Mouse (Mus musculus) lung, postnatal 25 days (tissue): ENCODE measurements around the gene Pemt.

Experiments used
- DNase-seq: peaks from one replicate; pipeline ENCODE4 v3.0.0; 2022; ENCODE audit warnings: low spot score

Gene Pemt

DNA sequence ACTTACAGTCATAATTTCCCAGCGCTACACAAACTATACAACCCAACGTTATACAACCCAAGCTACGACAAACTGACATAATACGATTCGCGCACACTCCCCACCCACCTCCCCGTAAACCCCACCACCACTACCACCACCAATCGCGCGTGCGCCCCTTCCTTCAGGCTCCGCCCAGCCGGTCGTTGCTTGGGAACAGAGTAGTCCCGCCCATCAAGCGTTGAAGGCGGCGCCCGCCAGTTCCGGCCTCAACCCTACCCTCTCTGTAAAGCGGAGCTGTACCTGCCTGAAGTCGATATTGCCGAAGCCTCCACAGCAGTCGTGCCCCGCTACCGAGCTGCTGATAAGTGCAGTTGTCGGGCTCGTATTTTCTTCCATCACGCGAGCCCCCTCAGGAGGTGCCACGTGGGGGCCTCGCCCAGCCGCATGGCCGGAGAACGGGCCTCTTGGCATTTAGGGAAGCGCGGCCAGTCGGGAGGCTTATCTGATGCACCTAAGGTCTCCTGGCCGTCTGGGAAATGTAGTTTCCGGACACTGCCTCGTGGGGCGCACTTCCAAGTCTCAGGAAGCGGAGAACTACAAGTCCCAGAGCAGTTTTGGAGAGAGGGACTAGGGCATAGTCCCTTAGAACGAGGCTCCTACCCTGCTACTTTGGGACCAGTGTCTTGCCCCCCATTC lies at the start of gene Pemt:
Gene Pemt (minus strand): TSS at position 432 of the 678 bp plus-strand sequence.
- DNase-seq = peak; percentile 97

DNA sequence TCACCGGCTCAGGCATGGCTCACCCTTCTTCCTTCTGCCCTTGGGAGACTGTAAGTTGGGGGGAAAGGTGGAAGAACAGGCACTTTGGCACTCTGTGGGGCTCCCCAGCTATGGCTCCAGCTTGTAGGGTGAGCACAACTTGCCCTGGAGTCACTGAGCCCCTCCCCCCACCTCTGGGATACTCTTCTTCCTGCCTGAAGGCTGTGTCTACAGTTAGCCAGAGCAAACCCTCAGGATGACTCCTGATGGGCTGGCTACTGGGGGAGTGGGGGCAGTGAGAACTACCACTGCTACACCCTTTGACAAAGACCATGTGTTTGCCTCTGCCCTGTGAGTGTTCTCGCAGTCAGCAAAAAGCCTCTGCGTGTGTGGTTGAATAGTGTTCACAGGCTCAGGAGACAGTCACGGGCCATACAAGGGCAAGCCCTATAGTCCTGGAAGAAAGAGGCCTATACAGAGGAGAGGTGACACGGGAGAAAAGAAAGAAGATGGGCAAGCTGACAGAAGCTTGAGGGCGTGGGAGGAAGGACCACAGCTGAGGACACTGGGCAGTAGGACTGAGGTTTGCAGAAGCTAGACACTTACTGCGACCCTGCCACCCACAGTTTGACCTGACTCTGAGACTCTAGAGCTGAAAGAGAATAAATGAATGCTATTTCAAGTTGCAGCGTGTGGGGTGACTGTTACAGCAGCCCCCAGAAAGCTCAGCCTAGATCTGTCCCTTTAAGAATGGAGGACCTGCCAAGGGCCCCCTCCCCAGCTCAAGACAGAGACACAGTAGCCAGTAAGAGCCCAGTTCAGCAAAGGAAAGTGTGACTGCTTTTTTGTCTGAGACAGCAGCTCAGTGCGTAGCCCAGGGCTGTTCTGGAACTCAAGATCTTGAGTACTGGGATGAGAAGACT lies 48.9 kb upstream of the Pemt start:
- no peak for DNase-seq

GRCm38 (mm10) chr11:60093984-60094587 lies 47.8 kb upstream of the Pemt start:
- DNase-seq = no peak

- DNase-seq = no peak
Observed at GRCm38 (mm10) chr11:60093227-60093626, 46.9 kb upstream of the Pemt start.

GRCm38 (mm10) chr11:60091422-60091761 lies 45.1 kb upstream of the Pemt start:
- no peak for DNase-seq

- DNase-seq = no peak
Observed at GRCm38 (mm10) chr11:60090696-60091421, 44.6 kb upstream of the Pemt start.

GRCm38 (mm10) chr11:60088947-60089346 lies 42.7 kb upstream of the Pemt start:
- DNase-seq = no peak

DNA sequence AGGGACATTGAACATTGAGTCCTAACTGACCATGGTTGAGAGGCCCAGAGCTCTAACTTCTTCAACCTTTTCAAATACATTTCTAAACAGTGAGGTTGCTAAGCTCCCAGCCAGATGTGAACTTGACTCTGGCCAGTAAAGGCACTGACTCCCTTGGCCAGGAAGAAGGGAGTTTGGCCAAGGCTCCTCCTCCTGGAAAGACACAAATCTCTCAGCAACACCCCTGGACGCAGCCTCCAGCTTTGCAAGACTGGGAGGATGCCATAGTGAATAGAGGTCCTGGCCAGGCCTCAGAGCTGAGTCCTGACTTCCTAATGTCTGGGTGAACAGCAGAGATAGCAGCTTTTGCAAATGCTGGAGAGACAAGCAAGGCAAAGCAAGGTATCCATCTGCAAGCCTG lies 40.4 kb upstream of the Pemt start:
- no peak for DNase-seq

DNA sequence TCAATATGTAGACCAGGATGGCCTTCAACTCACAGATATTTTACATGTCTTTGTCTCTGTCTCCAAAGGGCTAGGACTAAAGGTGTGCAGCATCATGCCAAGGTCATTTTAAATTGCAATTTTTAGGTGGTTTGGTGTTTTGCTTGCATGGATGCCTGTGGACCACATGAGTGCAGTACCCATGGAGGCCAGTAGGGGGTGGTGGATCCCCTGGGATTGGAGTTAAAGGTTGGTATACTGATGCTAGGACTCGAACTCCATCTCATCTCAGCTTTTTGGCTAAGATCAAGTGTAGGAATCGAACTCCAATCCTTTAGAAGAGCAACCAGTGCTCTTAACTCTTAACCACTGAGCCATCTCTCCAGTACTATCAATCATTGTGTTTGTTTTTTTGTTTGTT lies 38.3 kb upstream of the Pemt start:
- no peak for DNase-seq

- DNase-seq = peak; percentile 82
Observed at GRCm38 (mm10) chr11:60076790-60077189, 30.5 kb upstream of the Pemt start.

- DNase-seq = no peak
Observed at GRCm38 (mm10) chr11:60076183-60076582, 29.9 kb upstream of the Pemt start.

- DNase-seq = no peak
Observed at GRCm38 (mm10) chr11:60073936-60074502, 27.7 kb upstream of the Pemt start.

DNA sequence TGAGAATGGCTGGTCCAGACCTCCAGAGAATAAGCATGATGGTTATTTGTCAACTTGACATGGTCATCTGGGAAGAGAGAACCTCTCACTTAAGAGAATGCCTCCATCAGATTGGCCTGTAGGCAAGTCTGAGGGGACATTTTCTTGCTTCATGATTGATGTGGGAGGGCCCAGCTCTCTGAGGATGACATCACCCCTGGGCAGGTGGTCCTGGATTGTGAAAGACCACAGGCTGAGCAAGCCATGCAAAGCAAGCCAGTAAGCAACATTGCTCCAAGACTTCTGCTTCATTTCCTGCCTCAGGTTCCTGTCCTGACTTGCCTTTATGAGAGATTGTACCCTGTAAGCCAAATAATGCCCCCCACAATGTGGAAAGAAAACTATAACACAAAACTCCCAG lies 26.8 kb upstream of the Pemt start:
- no peak for DNase-seq

GRCm38 (mm10) chr11:60071221-60071620 lies 24.9 kb upstream of the Pemt start:
- no peak for DNase-seq

GRCm38 (mm10) chr11:60070599-60070998 lies 24.3 kb upstream of the Pemt start:
- peak; percentile 42 for DNase-seq

DNA sequence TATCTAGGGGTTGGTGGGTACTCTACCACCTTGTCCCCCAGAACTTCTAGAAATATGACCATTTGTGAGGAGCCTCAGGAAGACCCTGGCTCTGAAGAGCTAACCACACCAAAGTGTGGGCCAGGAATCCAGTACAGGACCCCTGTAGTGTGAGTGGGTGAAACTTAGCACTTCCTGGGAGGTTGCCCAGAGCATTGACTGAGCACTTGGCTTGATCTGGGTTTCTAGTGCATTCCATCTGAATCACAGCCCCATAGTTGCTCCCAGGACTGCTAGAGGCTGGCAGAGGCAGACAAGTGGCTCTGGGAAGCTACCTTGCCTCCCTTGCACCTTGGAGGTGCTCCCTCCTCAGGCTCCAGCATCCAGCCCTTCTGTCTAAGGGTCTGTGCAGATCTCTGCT lies 22.3 kb upstream of the Pemt start:
- no peak for DNase-seq

DNA sequence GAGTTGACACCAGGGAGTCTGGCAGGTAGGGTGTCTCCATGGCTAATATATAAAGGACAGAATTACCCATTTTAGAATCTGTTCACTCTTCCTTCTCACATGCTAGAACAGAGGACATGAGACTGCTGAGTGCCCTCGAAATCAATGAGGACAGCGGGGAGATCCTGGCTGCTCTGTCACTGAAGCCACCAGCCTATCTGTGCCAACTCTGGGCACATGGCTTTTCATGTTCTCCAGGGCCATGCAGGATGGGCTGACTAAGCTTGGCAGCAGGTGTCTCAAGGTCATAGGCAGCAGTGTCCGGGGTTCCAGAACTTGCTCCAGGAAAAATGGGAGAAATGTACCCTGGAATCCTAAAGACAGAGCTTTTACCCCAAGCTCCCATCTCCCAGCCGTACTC lies 21.4 kb upstream of the Pemt start:
- DNase-seq = no peak

GRCm38 (mm10) chr11:60065267-60065666 lies 19.0 kb upstream of the Pemt start:
- no peak for DNase-seq

DNA sequence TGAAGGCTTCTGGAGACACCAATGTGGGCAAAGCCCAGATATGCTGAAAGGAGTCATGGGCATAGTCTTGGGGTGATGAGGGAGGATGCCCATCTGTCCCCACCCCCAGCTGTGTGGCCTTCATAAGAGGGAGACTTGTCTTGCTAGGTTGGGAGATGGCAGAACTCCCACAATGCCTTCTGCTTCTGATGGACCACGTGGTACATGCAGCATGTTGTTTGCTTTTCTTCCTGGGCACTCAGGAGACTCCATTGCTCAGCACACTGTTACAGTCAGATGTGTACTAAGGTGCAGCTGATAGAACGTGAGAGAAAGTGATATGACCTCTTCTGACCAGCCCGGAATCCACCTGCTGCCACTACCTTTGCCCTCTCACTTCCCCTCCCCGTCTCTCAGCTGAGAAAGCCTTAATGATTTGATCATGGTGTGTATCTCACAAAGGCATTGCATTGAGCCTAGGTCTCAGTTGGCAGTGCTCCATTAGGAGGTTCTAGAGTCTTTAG lies 15.3 kb upstream of the Pemt start:
- no peak for DNase-seq

DNA sequence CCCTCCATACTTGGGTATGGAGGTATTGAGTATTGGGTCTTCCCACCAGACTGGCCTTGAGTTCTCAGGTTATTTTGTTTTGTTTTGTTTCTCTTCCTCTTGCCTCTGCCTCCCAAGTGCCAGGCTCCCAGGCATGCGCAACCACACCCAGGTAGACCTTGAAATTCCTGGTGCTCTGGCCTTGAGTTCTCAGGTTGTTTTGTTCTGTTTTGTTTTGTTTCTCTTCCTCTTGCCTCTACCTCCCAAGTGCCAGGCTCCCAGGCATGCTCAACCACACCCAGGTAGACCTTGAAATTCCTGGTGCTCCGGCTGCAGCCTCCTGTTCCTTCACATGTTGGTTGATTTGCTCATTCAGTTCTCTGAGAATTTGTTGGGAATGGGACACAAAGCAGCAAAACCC lies 13.7 kb upstream of the Pemt start:
- no peak for DNase-seq

- DNase-seq = no peak
Observed at GRCm38 (mm10) chr11:60058441-60058840, 12.2 kb upstream of the Pemt start.

DNA sequence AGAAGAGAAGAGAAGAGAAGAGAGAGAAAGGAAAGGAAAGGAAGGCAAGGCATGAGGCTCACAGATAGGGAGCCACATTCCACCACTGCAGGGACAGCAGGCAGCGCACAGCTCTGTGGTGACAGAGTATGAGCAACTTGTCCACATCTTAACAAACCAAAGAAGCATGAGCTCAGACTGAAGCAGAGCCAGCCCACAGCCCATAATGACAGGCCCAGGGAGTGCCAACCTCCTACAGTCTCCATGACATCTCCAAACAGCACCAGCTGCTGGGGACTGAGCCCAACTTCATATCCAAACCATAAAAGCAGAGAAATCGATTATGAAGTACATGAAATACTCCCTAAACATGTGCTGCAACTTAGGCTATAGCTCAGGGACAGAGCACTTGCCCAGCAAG lies 11.7 kb upstream of the Pemt start:
- no peak for DNase-seq
